Comparison of ENCODE assay signal across 9 mouse cellular contexts in genomic region chr14:54574253-54574652, GRCm38 (mm10). TPM values are rescaled to one million over a fixed set of nuclear protein-coding genes. Genes with fewer than 3 reads are reported as not detected.
A peak's percentile ranks its signal among the peaks of the same experiment; 100 is the strongest.
DNase-seq lines count a peak whose midpoint lies in the region; ATAC-seq lines count a peak whose summit lies in the region.
"Had no signal": no experiment of that assay in that cellular context is flagged by ENCODE, and none has a peak within 500 bp of the region (broad histone marks: within the 10 kb centered on the region; RNA-seq: fewer than 3 reads in every experiment).

No protein-coding gene starts in this region.

- H3K27me3 ChIP-seq in hindbrain, embryonic 14.5 days (ENCODE audit: control insufficient read depth, insufficient read depth, low read length), result peaks cover 42% of the 10 kb centered on the region

- peak overlapping the region; percentile 40 for H3K9ac ChIP-seq in hindbrain, embryonic 14.5 days

- H3K4me2 ChIP-seq in hindbrain, embryonic 14.5 days (replicated peaks), result peak overlapping the region; percentile 75

- H3K9me3 ChIP-seq in hindbrain, embryonic 14.5 days (ENCODE audit: control insufficient read depth, low read length), result no peaks in the 10 kb centered on the region

- intact Hi-C loops in gastrocnemius, postnatal 14 days (cut with DNase I; ENCODE audit: low total_unique reads), result no loop called here
- intact Hi-C loops in gastrocnemius, postnatal 36 days (cut with DNase I), result no loop called here

- peak; percentile 35 for DNase-seq in gastrocnemius, postnatal 14 days
- no peak for DNase-seq in gastrocnemius, adult 8-10 months (ENCODE audit: low spot score in 2 of 2)
- DNase-seq in R1 (ENCODE audit: low read depth, low spot score), result peak; percentile 61
- DNase-seq in hindbrain, embryonic 14.5 days (ENCODE audit: low spot score), result no peak
- DNase-seq in lung, postnatal 4 days, result peak; percentile 40 to 64
- DNase-seq in spleen, postnatal 36 days (ENCODE audit: low spot score in 2 of 2), result no peak
- no peak for DNase-seq in right cerebral cortex, postnatal 10 days (ENCODE audit: low spot score in 2 of 2)
- DNase-seq in gastrocnemius, postnatal 36 days, result no peak

- H3K4me3 ChIP-seq in hindbrain, embryonic 14.5 days (replicated peaks; ENCODE audit: low read length), result peak overlapping the region; percentile 63; the same call in 1 of the 2 replicates

- H3K36me3 ChIP-seq in hindbrain, embryonic 14.5 days (replicated peaks; ENCODE audit: control insufficient read depth, insufficient read depth), result no peaks in the 10 kb centered on the region

- ATAC-seq in hindbrain, embryonic 14.5 days (ENCODE audit: low FRiP score), result no peak

- no peak overlapping the region for H3K27ac ChIP-seq in hindbrain, embryonic 14.5 days

- peaks cover 28% of the 10 kb centered on the region; the same call in 1 of the 2 replicates for H3K4me1 ChIP-seq in hindbrain, embryonic 14.5 days (replicated peaks; ENCODE audit: control insufficient read depth, insufficient read depth, low read length)

- WGBS in hindbrain, embryonic 14.5 days, result 4% methylated on average over 4 of the region's 4 CpGs

RNA-seq across cellular contexts. Expression of gene Ajuba, which starts 3.1 kb away (rescaled TPM):
- total RNA-seq in gastrocnemius, postnatal 14 days (2021), result 1 to 10 TPM; 5.7 to 5.8 TPM
- total RNA-seq in gastrocnemius, adult 8-10 months (2022), result 1 to 10 TPM in 2 of 4 experiments, under 1 TPM in 2; 0.87 to 1.8 (median 1.3) TPM
- 3.2 and 5.0 TPM in 2 replicates for polyA plus RNA-seq in hindbrain, embryonic 14.5 days (2014; fragmentation: Nextera tagmentation; extraction: Ambion mirVana)
- 1 to 10 TPM; 1.8 to 2.1 TPM for total RNA-seq in gastrocnemius, postnatal 36 days (2021)

RNA-seq across cellular contexts. Expression of gene Haus4, which starts 19.8 kb away (rescaled TPM):
- 1 to 10 TPM; 5.8 to 6.5 TPM for total RNA-seq in gastrocnemius, postnatal 14 days (2021)
- total RNA-seq in gastrocnemius, adult 8-10 months (2022), result 1 to 10 TPM; 1.6 to 3.5 (median 3.1) TPM
- 15.3 and 15.7 TPM in 2 replicates for polyA plus RNA-seq in hindbrain, embryonic 14.5 days (2014; fragmentation: Nextera tagmentation; extraction: Ambion mirVana)
- total RNA-seq in gastrocnemius, postnatal 36 days (2021), result 1 to 10 TPM; 3.1 to 3.8 TPM

RNA-seq across cellular contexts. Expression of gene 4931414P19Rik, which starts 31.5 kb away (rescaled TPM):
- 1 to 10 TPM; 2.9 to 3.3 TPM for total RNA-seq in gastrocnemius, postnatal 14 days (2021)
- total RNA-seq in gastrocnemius, adult 8-10 months (2022), result 1 to 10 TPM; 2.0 to 2.8 (median 2.6) TPM
- 3.1 and 3.7 TPM in 2 replicates for polyA plus RNA-seq in hindbrain, embryonic 14.5 days (2014; fragmentation: Nextera tagmentation; extraction: Ambion mirVana)
- total RNA-seq in gastrocnemius, postnatal 36 days (2021), result 1 to 10 TPM; 1.5 to 3.3 TPM

RNA-seq across cellular contexts. Expression of gene Psmb5, which starts 43.6 kb away (rescaled TPM):
- 100 to 1,000 TPM; 196 to 203 TPM for total RNA-seq in gastrocnemius, postnatal 14 days (2021)
- 100 to 1,000 TPM; 183 to 192 (median 187) TPM for total RNA-seq in gastrocnemius, adult 8-10 months (2022)
- 422 and 425 TPM in 2 replicates for polyA plus RNA-seq in hindbrain, embryonic 14.5 days (2014; fragmentation: Nextera tagmentation; extraction: Ambion mirVana)
- 100 to 1,000 TPM; 167 to 169 TPM for total RNA-seq in gastrocnemius, postnatal 36 days (2021)

RNA-seq across cellular contexts. Expression of gene Psmb11, which starts 47.0 kb away (rescaled TPM):
- total RNA-seq in gastrocnemius, postnatal 14 days (2021), result not detected
- total RNA-seq in gastrocnemius, adult 8-10 months (2022), result not detected
- polyA plus RNA-seq in hindbrain, embryonic 14.5 days (2014; fragmentation: Nextera tagmentation; extraction: Ambion mirVana), result 0.16 TPM in 1 of 2 replicates, not detected in the other
- total RNA-seq in gastrocnemius, postnatal 36 days (2021), result under 1 TPM in 1 of 2 experiments, not detected in 1; 0.26 TPM
- total RNA-seq: gastrocnemius, postnatal 4 days had no signal

Comparison
In these comparisons a context has a peak if more than half of its experiments do, and no peak if none do; other contexts are left out.
1. DNase-seq: peak in gastrocnemius, postnatal 14 days (single experiment), R1 (single experiment) and lung, postnatal 4 days (2 of 2); none in gastrocnemius, adult 8-10 months (0 of 2), hindbrain, embryonic 14.5 days (single experiment), spleen, postnatal 36 days (0 of 2), right cerebral cortex, postnatal 10 days (0 of 2) and gastrocnemius, postnatal 36 days (0 of 2).